Comparison of ENCODE assay signal across 7 mouse cellular contexts in genomic region chr9:16028394-16028911, GRCm38 (mm10).
DNase-seq lines count a peak whose midpoint lies in the region; TF ChIP-seq lines count a peak whose summit lies in the region.

No protein-coding gene starts in this region.

- no peak overlapping the region for H3K4me3 ChIP-seq in left cerebral cortex, adult 2 months

- peak in 1 of 2 experiments; percentile 28 for DNase-seq in left cerebral cortex, adult 2 months (ENCODE audit: extremely low spot score in 1 of 2, low spot score in 2 of 2)
- DNase-seq in left cerebral cortex, adult 11 months (ENCODE audit: low spot score), result no peak
- peak; percentile 51 for DNase-seq in gastrocnemius, postnatal 25 days
- peak; percentile 46 to 66 for DNase-seq in layer of hippocampus, postnatal 14 days (ENCODE audit: low spot score in 2 of 2)
- peak; percentile 17 for DNase-seq in skeletal muscle tissue, adult 2 months (ENCODE audit: low read depth, low spot score)
- DNase-seq in urinary bladder, postnatal 25 days (ENCODE audit: low spot score), result no peak
- DNase-seq in spleen, postnatal 14 days (ENCODE audit: low spot score in 2 of 2), result no peak

- peak overlapping the region; percentile 65 for H3K27ac ChIP-seq in left cerebral cortex, adult 2 months

- TF ChIP-seq CTCF in left cerebral cortex, adult 2 months (IDR thresholded peaks at IDR 0.05), result peak; percentile 12

- intact Hi-C loops in left cerebral cortex, adult 2 months (cut with DNase I), result loop anchor here (2.0 kb wide), 1 partner anchor 86 kb away; no protein-coding TSS in a partner anchor

Comparison
In these comparisons a context has a peak if more than half of its experiments do, and no peak if none do; other contexts are left out.
1. DNase-seq: peak in gastrocnemius, postnatal 25 days (single experiment), layer of hippocampus, postnatal 14 days (2 of 2) and skeletal muscle tissue, adult 2 months (single experiment); none in left cerebral cortex, adult 11 months (single experiment), urinary bladder, postnatal 25 days (single experiment) and spleen, postnatal 14 days (0 of 2).